8 mouse cellular contexts compared by ENCODE assay signal in the genomic region with DNA sequence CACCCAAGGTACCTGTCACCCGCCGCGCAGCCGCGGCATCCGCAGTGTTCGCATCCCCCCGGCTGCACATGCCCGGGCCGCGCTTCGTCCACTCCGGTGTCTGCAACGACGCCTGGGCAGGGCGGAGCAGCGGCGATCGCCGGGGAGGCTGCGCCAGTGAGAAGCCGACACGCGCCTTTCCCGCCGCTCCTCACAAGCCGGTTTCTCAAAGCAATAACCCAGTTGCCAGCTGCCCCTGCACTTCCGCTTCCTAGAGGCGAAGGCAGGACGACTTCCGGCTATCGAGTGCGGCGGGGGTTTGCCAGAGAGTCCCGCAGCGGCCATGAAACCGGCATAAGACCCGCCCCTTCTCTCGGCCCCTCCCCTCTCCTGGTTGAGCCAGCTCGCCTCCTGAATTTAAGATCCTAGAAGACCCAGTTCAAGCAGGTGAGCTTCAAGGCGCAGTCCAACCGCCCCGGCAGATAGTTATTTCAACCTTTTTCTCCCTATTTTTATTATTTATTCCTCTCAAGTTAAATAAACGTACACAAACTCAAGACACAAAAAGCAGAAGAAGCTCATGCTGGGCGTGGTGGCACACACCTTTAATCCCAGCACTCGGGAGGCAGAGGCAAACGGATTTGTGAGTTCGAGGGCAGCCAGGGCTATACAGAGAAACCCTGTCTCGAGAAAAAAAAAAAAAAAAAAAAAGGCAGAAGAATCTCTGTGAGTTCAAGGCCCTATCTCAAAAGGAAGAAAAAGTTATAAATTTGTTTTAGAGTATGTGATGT. TPM values are rescaled to one million over a fixed set of nuclear protein-coding genes. Genes with fewer than 3 reads are reported as not detected.
DNase-seq lines count a peak whose midpoint lies in the region; ATAC-seq and TF ChIP-seq lines count a peak whose summit lies in the region.

A gene (minus strand): TSS at position 663 of the 770 bp plus-strand sequence.

- TF ChIP-seq EP300 in liver, embryonic 14.5 days (IDR thresholded peaks at IDR 0.05; ENCODE audit: low read depth): no peak
- TF ChIP-seq EP300 in stomach, postnatal 0 days (optimal IDR thresholded peaks at IDR 0.05): no peak

- H3K27me3 ChIP-seq in forebrain, embryonic 10.5 days (ENCODE audit: poor library complexity, severe bottlenecking): no peaks in the 10 kb centered on the region
- H3K27me3 ChIP-seq in heart, embryonic 15.5 days: no peaks in the 10 kb centered on the region
- H3K27me3 ChIP-seq in liver, embryonic 14.5 days (ENCODE audit: control insufficient read depth, insufficient read depth, low read length): no peaks in the 10 kb centered on the region
- no peaks in the 10 kb centered on the region for H3K27me3 ChIP-seq in neural tube, embryonic 11.5 days (ENCODE audit: control insufficient read depth, insufficient read depth, low read length)
- no peaks in the 10 kb centered on the region for H3K27me3 ChIP-seq in stomach, postnatal 0 days (ENCODE audit: control insufficient read depth, insufficient read depth, low read length)

- H3K4me2 ChIP-seq in heart, embryonic 15.5 days: peak within 1 kb of the TSS; percentile 72
- peak within 1 kb of the TSS; percentile 94 for H3K4me2 ChIP-seq in liver, embryonic 14.5 days (ENCODE audit: low read depth)
- peak within 1 kb of the TSS; percentile 81 for H3K4me2 ChIP-seq in neural tube, embryonic 11.5 days (ENCODE audit: low read depth)
- peak within 1 kb of the TSS; percentile 92 for H3K4me2 ChIP-seq in stomach, postnatal 0 days (replicated peaks; ENCODE audit: low read depth)

- peak; percentile 84 to 86 for DNase-seq in CD8-positive naive resting alpha-beta T cell, adult 2 months (ENCODE audit: low read depth in 2 of 2, low spot score in 2 of 2)
- DNase-seq in c-Kit-positive CD71-negative TER-119-negative erythroid progenitor cells, embryonic 14.5 days (ENCODE audit: low read depth): peak; percentile 90
- DNase-seq in forebrain, embryonic 10.5 days (ENCODE audit: extremely low spot score, low spot score): peak; percentile 93
- DNase-seq in kidney, postnatal 25 days: peak; percentile 95 to 98
- DNase-seq in liver, embryonic 14.5 days (ENCODE audit: low read depth in 3 of 3, low spot score in 3 of 3): peak; percentile 88 to 93 (median 90)
- DNase-seq in neural tube, embryonic 11.5 days (ENCODE audit: low spot score): peak; percentile 94
- peak; percentile 98 for DNase-seq in stomach, postnatal 0 days (ENCODE audit: low spot score)

- peak; percentile 94 for ATAC-seq in heart, embryonic 15.5 days (replicated peaks; ENCODE audit: insufficient number of reproducible peaks, insufficient read depth, low FRiP score, low read depth)
- ATAC-seq in liver, embryonic 14.5 days (ENCODE audit: insufficient read depth): peak; percentile 95
- peak; percentile 94 for ATAC-seq in neural tube, embryonic 11.5 days (ENCODE audit: insufficient read depth, low FRiP score, low TSS enrichment)
- ATAC-seq in stomach, postnatal 0 days (ENCODE audit: low FRiP score, low TSS enrichment): peak; percentile 98

- 3% methylated on average over 49 of the region's 49 CpGs for WGBS in forebrain, embryonic 10.5 days
- 3% methylated on average over 49 of the region's 49 CpGs for WGBS in heart, embryonic 15.5 days
- under 1% methylated on average over 48 of the region's 49 CpGs for whole genome bisulfite sequencing in liver, embryonic 14.5 days (ENCODE audit: insufficient replicate concordance)
- WGBS in neural tube, embryonic 11.5 days: 4% methylated on average over 49 of the region's 49 CpGs
- 2% methylated on average over 41 of the region's 49 CpGs for WGBS in stomach, postnatal 0 days

- H3K4me3 ChIP-seq in forebrain, embryonic 10.5 days: peak within 1 kb of the TSS; percentile 99
- H3K4me3 ChIP-seq in heart, embryonic 15.5 days: peak within 1 kb of the TSS; percentile 81
- peak within 1 kb of the TSS; percentile 88 to 97 for H3K4me3 ChIP-seq in liver, embryonic 14.5 days (ENCODE audit: insufficient read depth in 1 of 2, low read depth in 2 of 2, low read length in 2 of 2)
- H3K4me3 ChIP-seq in neural tube, embryonic 11.5 days (ENCODE audit: low read depth, low read length): peak within 1 kb of the TSS; percentile 93
- peak within 1 kb of the TSS; percentile 81 for H3K4me3 ChIP-seq in stomach, postnatal 0 days (ENCODE audit: low read depth, low read length)

- H3K4me1 ChIP-seq in forebrain, embryonic 10.5 days: peaks cover 37% of the 10 kb centered on the region
- peaks cover 10% of the 10 kb centered on the region for H3K4me1 ChIP-seq in heart, embryonic 15.5 days (replicated peaks)
- peaks cover 5 to 11% of the 10 kb centered on the region in 2 experiments for H3K4me1 ChIP-seq in liver, embryonic 14.5 days (replicated peaks; ENCODE audit: control insufficient read depth in 2 of 2, insufficient read depth in 2 of 2, low read length in 1 of 2)
- H3K4me1 ChIP-seq in neural tube, embryonic 11.5 days (ENCODE audit: control insufficient read depth, insufficient read depth, low read length): peaks cover 9% of the 10 kb centered on the region
- H3K4me1 ChIP-seq in stomach, postnatal 0 days (replicated peaks; ENCODE audit: control insufficient read depth, insufficient read depth): no peaks in the 10 kb centered on the region

- H3K9me3 ChIP-seq in forebrain, embryonic 10.5 days: no peaks in the 10 kb centered on the region
- no peaks in the 10 kb centered on the region for H3K9me3 ChIP-seq in heart, embryonic 15.5 days (replicated peaks)
- no peaks in the 10 kb centered on the region for H3K9me3 ChIP-seq in liver, embryonic 14.5 days (ENCODE audit: control insufficient read depth, low read length)
- H3K9me3 ChIP-seq in neural tube, embryonic 11.5 days (ENCODE audit: control insufficient read depth, low read length): no peaks in the 10 kb centered on the region
- H3K9me3 ChIP-seq in stomach, postnatal 0 days (ENCODE audit: control insufficient read depth, low read length): no peaks in the 10 kb centered on the region

- peak within 1 kb of the TSS; percentile 90 for H3K27ac ChIP-seq in forebrain, embryonic 10.5 days
- H3K27ac ChIP-seq in heart, embryonic 15.5 days: peak within 1 kb of the TSS; percentile 70
- peak within 1 kb of the TSS; percentile 86 for H3K27ac ChIP-seq in liver, embryonic 14.5 days
- H3K27ac ChIP-seq in neural tube, embryonic 11.5 days (ENCODE audit: low read depth, low read length): peak within 1 kb of the TSS; percentile 76
- peak within 1 kb of the TSS; percentile 91 for H3K27ac ChIP-seq in stomach, postnatal 0 days (replicated peaks)

- 0 out of 2 replicates have a peak, but pooled peaks cover 4% of the 10 kb centered on the region for H3K36me3 ChIP-seq in forebrain, embryonic 10.5 days (replicated peaks)
- no peaks in the 10 kb centered on the region for H3K36me3 ChIP-seq in heart, embryonic 15.5 days
- H3K36me3 ChIP-seq in liver, embryonic 14.5 days (replicated peaks; ENCODE audit: control insufficient read depth, insufficient read depth, low read depth): no peaks in the 10 kb centered on the region
- H3K36me3 ChIP-seq in neural tube, embryonic 11.5 days (ENCODE audit: control insufficient read depth, insufficient read depth, low read length): no peaks in the 10 kb centered on the region
- H3K36me3 ChIP-seq in stomach, postnatal 0 days (ENCODE audit: control insufficient read depth, insufficient read depth, low read length): no peaks in the 10 kb centered on the region

- H3K9ac ChIP-seq in heart, embryonic 15.5 days: peak within 1 kb of the TSS; percentile 78
- H3K9ac ChIP-seq in liver, embryonic 14.5 days (replicated peaks): peak within 1 kb of the TSS; percentile 94
- H3K9ac ChIP-seq in neural tube, embryonic 11.5 days (ENCODE audit: low read length): peak within 1 kb of the TSS; percentile 86
- H3K9ac ChIP-seq in stomach, postnatal 0 days (ENCODE audit: low read length): peak within 1 kb of the TSS; percentile 84

- no peak for TF ChIP-seq CTCF in liver, embryonic 14.5 days (IDR thresholded peaks at IDR 0.05; ENCODE audit: low read depth)
- no peak for TF ChIP-seq CTCF in stomach, postnatal 0 days (IDR thresholded peaks at IDR 0.05; ENCODE audit: low read depth)

RNA-seq across cellular contexts. Expression of the gene that starts here (rescaled TPM):
- polyA plus RNA-seq in forebrain, embryonic 10.5 days (2016; fragmentation: Nextera tagmentation; extraction: Ambion mirVana): 52.1 and 53.6 TPM in 2 replicates
- polyA plus RNA-seq in heart, embryonic 15.5 days (2015; fragmentation: Nextera tagmentation; extraction: Ambion mirVana): 26.7 and 40.0 TPM in 2 replicates
- 4.6 and 5.8 TPM in 2 replicates for polyA plus RNA-seq in liver, embryonic 14.5 days (2012; rRNA removed)
- 22.6 and 25.5 TPM in 2 replicates for polyA plus RNA-seq in liver, embryonic 14.5 days (2014; fragmentation: Nextera tagmentation; extraction: Ambion mirVana)
- polyA plus RNA-seq in neural tube, embryonic 11.5 days (2014; fragmentation: Nextera tagmentation; extraction: Ambion mirVana): 70.5 and 82.3 TPM in 2 replicates
- polyA plus RNA-seq in stomach, postnatal 0 days (2015; fragmentation: Nextera tagmentation; extraction: Ambion mirVana): 28.9 and 31.7 TPM in 2 replicates

Comparison
In these comparisons a context has a peak if more than half of its experiments do, and no peak if none do; other contexts are left out.
1. Peak in every context shown above with its lines: DNase-seq, ATAC-seq, H3K4me3 ChIP-seq and H3K27ac ChIP-seq.